Mouse (Mus musculus): ENCODE results near the gene Tppp3.

DNA sequence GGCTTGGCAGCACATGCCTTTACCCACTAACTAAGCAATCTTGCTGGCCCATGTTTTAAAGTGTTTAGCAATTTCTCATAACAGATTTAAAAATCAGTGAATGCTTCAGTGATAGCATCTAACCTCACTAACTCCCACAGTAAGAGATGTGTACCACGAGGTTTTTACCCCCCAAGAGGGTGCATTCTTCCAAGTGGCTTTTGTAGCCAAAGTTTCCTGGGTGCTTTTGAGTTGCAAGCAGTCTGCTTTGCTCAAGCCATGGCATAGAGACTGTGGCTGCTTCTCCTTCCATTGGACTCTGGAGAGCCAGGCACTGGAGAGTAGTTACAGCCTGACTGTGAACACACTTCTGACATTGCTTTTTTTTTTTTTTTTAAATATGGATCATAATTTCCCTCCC is 18.0 kb upstream of the Tppp3 start:
- TF ChIP-seq MAFK (IDR thresholded peaks at IDR 0.05; ENCODE audit: insufficient read depth, low read depth, low read length) (no peak), ZC3H11A (IDR thresholded peaks at IDR 0.05; ENCODE audit: borderline replicate concordance, low read depth, low read length) (no peak), ZNF384 (IDR thresholded peaks at IDR 0.05; ENCODE audit: low read depth, low read length) (no peak), CHD2 (IDR thresholded peaks at IDR 0.05; ENCODE audit: low read depth, low read length) (no peak)

Measured in ES-E14 (cell line).